Mouse (Mus musculus): ENCODE measurements around the gene Kpnb1.

Gene Kpnb1

DNA sequence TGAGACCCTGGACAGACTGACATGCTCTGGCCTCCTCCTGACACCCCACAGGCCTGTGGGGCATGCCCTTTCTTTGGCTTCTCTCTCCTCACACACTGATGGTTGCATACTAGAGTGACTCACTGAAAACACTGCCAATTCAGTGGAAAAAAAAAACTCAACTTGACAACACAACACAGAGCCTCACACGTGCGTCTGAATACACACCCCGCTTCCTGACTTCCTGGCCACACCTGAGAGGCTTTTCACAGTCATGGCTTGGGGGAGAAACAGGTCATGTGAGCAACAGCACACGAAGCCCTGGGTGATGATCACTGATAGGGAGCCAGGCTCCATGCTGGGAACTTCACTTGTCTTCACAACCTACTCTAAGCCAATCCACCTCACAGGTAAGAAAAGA, 46.9 kb downstream of the Kpnb1 start:
- DNase-seq, result no peak

DNA sequence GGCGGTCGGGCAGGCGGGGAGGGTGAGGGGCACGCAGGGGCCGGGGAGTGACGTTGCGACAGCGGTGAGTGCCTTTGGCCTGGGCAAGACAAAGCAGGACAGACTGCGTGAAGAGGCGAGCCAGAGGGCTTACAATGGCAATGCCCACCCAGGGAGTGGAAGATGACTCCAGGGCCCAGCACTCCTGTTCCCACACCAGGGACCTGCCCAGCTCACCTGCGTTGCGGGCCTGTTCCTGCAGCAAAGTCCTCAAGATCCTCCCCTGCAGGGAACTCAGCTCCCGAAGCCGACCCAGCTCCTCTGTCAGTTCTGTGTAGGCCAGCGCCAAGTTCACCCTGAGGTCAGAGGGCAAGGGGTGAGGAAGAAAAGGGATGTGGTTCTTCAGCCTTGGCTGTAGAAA, 48.4 kb downstream of the Kpnb1 start:
- DNase-seq, result no peak

DNA sequence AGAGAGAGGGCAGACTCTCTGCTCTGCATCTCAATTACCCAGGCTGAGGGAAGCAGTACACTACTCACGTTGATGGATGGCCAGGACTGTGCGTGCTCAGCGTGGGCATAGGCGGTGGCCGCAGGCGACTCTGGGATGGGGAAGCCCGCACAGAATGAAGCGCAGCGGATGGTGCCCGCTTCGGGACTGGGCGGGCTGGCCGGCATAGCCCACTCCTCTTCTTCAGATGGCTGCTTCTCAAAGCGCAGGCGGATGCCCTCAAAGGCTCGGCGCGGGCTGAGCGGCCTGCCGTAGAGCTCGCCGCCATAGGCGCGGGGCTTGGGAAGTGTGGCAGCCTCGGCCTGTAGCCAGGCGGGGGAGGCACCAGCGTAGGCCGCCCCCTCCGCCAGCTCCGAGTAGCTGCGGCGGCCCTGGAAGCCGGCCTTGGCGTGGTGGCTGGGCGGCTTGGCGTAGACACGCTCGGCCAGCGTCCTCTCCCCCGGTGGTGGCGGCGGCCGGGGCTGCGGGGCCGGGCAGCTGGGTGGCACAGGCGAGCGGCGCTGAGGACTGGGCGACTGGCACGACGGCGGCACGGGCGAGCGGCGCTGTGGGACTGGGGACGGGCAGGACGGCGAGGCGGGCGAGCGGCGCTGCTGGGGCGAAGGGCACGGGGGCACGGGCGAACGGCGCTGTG, 49.0 kb downstream of the Kpnb1 start:
- DNase-seq, result peak; percentile 44 to 69

DNA sequence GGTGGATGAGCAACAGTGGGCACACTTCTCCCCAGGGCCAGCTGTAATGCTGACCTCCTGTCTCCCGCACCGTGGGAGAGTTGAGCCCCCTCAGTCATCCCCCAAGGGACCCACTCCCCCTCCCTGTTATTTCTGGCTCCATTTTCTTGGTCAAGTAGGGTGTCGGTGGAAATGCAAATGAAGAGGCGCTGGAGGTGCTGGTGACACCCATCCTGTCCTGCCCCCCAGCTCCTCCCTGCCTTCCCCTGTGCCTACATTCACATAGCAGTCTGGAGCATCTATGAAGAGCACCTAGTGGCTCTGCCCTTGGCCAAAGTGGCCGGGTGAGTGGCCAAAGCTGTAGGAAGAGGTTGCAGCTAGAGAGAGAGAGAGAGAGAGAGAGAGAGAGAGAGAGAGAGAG, 54.4 kb downstream of the Kpnb1 start:
- no peak for DNase-seq

DNA sequence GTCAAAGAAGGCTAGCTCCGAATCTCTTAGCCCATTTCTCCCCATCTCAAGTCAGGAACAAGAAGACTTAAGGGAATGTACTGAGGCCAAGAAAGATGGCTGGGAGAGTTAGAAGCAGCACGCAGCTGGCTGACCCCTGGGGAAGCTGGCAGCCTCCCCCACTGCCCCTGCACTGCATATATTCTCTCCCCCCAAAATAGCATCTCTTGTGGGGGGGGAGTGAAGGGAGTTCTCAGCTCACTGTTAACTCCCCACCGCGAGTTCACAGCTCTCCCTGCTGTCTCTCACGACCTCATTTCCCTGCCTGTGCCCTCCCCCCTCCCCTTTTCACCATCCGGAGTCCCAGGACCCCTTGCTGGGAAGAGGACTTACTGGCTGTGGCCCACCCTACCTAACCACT, 55.5 kb downstream of the Kpnb1 start:
- no peak for DNase-seq

DNA sequence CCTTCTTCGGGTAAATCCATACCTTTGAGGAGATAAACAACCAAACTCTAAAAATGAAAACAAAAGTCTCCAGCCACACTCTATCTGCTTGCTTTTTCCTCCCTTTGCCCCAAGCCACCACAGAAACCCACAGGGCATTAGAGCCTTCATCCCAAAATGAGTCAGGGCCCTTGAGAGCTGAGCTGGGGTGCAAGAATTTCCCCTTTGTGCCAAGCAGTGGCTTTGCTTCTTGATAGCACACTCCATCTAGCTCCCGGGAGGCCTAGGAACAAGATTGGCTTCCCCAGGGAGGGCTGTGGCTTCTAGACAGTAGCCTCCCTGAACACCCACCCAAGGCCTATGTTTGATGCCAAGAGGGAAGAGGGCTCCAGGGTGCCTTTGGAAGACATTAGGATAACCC, 56.0 kb downstream of the Kpnb1 start:
- no peak for DNase-seq

DNA sequence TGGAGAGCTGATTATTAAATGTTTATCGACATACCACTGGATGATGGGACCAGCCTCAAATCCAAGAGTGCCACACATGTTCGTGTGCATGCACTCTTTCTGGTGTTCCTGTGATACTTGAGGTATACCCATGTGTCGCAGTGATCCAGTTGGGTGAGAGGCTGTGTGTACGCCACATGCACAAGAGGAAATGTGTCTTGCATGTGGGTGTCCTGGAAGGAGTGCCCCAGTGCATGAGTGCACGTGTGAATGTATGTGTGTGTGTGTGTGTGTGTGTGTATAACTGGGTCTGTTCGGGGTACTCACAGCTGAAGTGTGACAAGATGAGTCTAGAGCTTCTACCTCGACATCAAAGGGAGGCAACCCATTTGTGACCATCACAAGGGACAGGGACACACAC, 57.4 kb downstream of the Kpnb1 start:
- no peak for DNase-seq

DNA sequence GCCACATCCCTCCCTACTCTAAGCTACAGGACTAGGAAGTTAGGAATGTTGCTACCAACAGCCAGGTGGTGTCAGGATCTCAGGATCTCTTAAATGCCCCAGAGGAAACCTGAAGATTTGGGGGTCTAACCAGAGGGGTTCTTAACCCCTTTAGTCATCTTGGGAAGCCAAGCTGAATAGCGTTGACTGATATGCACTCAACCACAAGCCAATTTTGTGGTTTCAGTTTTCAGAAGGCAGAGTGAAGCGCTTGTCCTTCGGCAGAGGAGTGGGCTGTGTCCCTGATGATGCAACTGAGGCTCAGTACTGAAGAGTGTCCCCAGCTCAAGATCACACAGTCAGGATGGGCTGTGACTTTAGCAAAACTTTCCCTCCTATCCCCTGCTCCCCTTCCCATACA, 58.7 kb downstream of the Kpnb1 start:
- no peak for DNase-seq

DNA sequence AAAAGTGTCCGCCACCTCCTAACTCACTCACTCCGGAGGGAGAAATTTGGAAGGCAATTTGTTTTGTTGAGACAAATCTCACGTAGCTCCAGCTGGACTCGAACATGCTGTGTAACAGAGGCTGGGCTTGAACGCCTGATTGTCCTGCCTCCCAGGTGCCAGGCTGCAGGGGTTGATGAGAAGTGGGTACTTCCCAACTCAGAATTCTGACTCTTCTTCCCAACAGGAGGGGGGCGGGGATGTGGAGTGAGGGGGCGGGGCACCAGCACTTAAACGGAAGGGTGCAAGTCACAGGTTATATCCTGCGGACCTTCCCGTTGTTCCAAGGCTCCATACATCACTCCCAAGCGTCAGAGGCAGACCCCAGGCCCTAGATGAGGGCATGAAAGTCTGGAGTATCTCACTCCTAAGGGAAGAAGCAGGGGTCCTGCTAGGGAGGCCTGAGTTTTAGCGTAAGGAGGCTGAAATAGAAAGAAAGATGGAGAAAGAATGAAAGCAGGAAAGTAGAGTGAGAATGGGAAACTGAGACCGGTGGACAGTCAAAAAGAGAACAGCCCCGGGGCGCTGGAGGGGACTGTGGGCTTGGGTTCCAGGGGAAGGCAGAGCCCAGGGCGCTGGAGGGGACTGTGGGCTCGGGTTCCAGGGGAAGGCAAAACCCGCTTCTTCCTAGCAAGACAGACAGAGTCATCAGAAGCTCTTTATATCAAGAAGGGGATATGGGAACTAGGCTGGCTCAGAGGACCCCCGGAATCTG, 60.0 kb downstream of the Kpnb1 start:
- no peak for DNase-seq

DNA sequence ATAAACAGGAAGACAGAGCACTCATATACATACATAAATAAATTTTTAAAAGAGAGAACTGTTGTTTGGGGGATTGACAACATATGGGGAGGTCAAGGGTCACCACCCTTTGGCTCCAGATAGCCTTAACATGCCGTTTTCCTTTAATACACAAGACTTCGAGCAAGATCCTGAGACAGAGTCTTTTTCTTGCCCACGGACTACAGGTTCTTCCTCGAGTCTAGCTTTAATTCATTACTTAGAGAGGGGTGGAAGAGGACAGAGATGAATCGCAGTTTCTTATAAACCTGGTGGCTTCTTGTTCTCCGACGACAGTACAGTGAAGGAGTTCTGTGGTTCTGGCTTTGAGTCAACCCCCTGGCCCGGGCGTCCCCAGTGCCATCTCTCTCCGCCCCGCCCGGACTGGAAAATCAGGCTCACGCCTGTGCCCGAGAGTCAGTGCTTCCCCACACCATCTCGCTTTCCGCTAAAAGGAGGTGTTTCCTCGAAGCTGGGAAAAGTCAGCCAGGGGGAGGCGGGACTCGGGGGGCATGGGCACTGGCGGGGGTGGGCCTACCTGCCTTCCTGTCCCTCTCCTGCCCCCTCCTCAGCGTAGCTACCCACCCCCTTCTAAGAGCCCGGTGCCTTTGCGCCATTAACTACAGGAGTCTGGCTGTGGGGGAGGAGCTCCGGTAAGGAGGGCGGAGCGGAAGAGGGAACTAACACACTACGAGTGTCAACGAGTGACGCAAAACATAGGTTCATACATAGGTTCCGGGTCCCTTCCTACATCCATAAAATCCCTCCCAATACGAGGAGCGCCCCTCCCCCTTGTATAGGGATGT, 60.8 kb downstream of the Kpnb1 start:
- DNase-seq, result peak; percentile 56 to 60

DNA sequence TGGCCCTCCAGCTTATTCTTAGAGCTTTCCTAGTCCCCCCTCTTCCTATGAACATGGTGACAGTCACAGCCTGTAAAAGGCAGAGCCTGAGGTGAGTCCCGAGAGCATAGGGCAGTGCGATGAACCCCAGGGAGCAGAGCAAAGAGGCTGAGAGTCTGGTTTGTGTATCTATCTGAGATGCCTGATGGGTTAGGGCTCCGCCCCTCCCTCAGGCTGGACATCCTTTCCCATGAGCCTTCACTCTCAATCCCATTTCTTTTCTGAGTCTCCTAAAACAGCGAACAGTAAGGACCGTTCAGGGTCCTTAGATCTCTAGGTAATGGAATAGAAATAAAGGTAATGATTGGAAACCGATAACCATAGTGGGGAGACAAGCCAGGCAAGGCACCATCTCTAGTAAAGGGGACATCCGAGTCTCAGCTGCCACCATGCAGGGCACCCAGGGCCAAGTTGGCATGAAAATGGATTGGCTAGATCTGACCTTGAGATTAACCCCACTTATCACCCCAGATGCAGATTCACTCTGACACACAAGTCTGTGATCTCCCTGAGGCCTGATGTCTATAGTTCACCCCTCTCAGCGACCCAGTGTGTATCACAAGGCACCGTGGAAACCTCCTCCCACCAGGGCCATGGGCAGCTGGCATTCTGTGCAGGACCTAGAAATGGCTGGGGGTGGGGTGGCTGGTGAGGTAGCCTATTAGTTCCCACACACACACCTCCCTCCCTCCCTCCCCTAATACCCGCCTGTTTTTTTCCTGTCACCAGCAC, 63.2 kb downstream of the Kpnb1 start:
- DNase-seq, result peak in 1 of 2 experiments; percentile 20

DNA sequence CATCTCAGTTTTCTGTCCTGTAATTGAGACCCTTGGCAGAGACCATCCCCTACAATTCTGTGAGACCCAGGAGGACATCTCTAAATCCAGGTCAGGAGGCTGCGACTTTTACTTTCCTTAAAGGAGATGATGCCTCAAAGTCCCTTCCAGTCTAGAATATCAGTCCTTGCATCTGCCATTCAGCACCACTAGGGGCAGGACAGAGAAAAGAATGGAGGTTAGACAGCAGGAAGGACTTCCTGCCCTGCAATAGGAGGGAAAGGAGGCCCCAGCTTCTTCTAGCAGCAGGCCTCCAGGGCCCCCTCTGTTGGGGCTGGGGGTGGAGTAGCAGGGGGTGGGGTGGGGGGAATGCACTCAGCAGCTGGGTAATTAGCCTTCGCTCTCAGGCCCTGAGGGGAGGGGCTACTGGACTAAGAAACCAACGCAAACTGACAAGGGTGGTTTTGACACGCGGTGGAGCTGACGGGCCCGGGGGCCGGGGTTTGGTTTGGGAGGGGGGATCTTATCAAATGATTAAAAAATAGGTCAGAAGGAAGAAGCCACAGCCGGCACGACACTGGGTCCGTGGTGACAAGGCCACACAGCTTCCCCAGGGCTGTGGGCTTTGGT, 64.3 kb downstream of the Kpnb1 start:
- peak in 1 of 2 experiments; percentile 22 for DNase-seq

DNA sequence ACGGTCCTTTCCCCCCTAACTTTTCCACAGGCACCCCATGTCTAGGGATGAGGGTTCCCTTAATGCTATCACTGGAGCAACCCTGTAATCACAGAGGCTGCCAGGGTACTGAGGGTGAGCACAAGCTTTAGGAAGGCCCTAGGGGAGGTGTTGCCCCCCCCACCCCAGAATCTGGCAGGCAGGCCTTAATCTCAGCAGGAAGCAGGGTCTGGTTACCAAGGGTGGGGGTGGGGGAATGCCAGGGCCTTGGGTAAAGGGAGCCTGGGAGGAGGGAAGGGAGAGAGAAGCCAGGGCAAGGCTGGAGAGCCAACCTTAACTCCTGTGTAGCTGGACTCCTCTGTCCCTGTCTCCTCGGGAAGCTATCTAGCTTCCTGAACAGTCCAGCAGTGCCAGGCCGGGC, 67.0 kb downstream of the Kpnb1 start:
- DNase-seq, result no peak

DNA sequence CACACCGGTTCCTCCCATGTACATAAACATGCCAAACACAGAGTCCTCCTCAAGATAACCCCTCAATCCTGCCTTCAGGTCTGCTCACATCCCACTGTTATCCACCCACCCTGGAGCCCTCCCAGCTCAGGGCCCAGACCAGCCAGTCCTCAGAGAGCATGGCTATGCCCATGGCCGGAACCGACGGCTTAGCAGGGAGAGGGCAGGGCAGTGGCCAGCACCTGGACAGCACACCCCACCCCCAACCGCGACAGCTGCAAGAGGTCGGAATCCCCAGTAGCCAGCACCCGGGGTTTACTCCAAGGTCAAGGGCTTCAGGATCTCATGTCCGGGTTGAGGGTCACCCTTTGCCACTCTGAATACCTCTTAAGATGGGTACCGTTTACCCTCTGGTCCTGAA, 67.5 kb downstream of the Kpnb1 start:
- no peak for DNase-seq

DNA sequence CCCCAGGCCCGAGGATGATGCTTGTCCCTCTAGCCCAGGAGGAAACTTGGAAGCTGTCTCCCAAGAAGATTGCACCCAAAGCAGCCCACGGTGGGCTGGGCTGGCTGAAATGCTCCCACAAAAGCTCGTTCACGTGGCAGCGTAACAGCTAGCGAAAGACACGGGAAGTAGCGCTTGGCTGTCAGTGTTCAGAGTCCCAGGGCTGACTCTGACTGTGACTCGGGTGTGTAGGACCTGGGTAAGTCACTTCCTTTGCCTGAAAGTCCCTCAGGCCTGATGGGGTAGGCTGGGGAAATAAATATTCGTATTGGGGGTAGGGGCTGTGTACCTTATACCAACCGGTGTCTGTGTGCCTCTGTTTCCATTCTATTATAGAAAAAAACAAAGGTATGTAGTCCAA, 71.9 kb downstream of the Kpnb1 start:
- DNase-seq, result no peak

DNA sequence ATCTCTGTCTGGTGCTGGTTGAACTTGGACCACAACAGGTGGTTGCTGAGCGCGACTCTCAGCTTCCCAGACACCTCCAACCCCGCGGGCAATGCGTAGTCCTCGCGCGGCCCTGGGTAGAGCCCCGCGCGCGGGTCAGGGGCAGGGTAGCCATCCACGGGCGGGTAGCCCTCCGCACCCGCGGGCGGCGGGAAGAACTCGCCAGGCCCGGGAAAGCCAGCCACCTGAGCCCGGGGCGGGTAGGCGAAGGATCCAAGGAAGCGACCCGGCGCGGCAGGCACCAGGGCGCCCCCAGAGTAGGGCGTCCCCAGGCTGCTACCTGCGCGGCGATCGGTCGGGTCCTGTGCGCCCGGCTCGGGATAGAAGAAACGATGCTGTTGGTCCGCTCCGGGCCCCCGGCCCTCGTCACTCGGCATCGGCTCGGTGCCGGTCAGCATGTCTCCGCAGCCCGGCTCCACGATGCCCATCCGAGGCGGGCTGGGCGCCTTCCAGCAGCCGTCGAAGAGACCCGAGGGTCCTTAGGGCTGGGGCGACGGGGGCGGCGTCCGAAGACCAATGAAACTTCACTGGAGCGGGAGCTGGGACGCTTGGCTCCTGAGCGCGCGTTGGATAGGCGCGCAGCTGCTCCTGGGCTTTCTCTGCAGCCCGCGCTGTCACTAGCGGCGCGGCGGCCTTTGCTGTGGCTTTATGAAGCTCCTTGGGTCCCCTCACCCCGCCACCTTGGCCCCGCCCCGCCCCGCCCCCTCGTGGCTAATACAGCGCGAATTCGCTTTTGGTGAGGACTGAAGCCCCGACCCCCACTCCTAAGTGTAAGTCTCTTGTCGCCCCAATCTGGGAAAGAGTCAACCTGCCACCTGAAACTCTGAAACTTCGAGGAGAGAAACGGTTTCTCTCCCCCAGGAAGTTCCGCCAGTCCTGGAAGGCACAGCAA, 72.7 kb downstream of the Kpnb1 start, which contains the start of gene Tbx21:
Gene Tbx21 (minus strand): TSS at position 661 of the 931 bp plus-strand sequence.
- DNase-seq, result no peak

DNA sequence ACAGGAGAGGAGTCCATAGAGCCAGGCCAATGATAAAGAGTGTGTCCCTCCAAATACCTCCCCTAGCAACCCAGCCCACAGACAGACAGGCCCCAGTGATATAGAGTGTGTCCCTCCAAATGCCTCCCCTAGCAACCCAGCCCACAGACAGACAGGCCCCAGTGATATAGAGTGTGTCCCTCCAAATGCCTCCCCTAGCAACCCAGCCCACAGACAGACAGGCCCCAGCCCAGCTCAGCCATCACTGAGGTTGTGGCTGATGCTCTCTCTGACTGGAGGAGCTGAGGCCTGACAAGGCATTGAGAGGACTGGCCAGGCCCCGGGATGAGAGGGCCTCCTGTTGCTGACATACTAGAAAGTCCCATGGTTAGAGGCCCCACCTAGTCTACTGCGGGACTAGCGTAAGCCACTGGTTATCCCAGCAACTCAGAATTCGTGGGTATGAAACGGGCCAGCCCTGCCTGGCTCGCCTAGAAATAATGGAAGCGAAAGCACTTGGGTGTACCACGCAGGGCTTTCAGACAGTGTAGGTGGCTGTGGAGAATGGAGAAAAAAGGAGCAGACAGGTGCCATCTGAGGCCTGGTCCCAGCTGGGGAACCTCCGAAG, 75.1 kb downstream of the Kpnb1 start:
- DNase-seq, result no peak

All from kidney, postnatal 25 days (tissue).